Mouse (Mus musculus) embryo, embryonic 11 days (tissue): Measurements from ENCODE around the gene Ergic1.

Experiments used
- DNase-seq: peaks from one replicate; pipeline ENCODE4 v3.0.0-alpha.2; 2015

The Ergic1 gene

GRCm38 (mm10) chr17:26537722-26538471 is 23.4 kb upstream of the Ergic1 start:
- DNase-seq: peak; percentile 37

- no peak for DNase-seq
These were observed 21.2 kb upstream of the Ergic1 start for GRCm38 (mm10) chr17:26540083-26540482.

GRCm38 (mm10) chr17:26544319-26544963 is 16.8 kb upstream of the Ergic1 start:
- DNase-seq: no peak

DNA sequence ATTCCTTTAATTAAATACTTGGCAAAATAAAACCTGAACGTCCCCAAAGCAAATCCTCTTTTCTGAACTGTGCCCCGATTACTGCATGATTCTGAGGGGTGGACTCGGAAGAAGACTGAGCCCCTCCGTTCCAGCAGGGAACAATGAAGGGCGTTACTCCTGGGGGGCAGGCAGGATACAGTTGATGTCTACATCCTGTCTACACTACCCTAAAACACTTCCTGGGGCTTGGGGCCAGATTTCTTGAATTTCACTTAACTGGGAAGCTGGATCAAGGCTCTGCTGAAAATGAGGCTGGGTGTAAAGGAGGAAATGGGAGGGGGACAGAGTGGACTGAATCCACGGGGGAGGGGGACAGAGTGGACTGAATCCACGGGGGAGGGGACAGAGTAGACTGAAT is 13.5 kb upstream of the Ergic1 start:
- DNase-seq: peak; percentile 24

DNA sequence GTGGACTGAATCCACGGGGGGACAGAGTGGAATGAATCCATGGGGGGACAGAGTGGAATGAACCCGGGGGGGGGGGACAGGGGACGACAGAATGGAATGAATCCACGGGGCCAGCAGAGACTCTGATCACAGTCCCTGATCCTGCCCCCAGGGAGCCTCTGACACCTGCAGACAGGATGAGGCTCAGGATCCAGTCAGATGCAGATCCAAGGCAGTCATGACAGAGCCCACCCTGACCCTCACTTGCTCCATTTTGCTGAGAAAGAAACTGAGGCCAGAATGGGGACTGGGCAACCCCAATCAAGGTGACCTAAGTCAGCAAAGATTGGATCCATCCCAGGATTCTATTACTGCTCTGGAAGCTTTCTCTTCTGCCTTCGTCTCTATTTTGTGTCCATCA is 12.7 kb upstream of the Ergic1 start:
- peak; percentile 16 for DNase-seq

GRCm38 (mm10) chr17:26549148-26549809 is 12.0 kb upstream of the Ergic1 start:
- peak; percentile 21 for DNase-seq

GRCm38 (mm10) chr17:26551104-26551503 is 10.2 kb upstream of the Ergic1 start:
- DNase-seq: no peak

DNA sequence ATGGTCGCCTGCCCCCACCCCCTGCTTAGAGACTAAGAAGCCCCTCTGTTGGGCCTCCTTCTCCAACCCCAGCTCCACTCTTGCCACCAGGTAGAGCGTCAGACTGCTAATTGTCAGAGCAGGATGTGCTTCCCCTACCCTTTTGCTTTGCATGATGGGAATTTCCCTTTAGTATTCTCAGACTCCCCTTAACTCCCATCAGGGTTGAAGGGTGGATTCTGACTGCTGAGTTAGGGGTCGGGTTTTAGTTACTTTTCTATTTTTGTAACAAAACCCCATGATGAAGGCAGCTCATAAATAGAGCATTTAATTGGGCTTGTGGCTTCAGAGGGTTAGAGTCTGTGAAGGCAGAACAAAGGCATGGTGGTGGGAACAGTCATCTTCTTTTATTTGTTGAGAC is 8.3 kb upstream of the Ergic1 start:
- DNase-seq: no peak

DNA sequence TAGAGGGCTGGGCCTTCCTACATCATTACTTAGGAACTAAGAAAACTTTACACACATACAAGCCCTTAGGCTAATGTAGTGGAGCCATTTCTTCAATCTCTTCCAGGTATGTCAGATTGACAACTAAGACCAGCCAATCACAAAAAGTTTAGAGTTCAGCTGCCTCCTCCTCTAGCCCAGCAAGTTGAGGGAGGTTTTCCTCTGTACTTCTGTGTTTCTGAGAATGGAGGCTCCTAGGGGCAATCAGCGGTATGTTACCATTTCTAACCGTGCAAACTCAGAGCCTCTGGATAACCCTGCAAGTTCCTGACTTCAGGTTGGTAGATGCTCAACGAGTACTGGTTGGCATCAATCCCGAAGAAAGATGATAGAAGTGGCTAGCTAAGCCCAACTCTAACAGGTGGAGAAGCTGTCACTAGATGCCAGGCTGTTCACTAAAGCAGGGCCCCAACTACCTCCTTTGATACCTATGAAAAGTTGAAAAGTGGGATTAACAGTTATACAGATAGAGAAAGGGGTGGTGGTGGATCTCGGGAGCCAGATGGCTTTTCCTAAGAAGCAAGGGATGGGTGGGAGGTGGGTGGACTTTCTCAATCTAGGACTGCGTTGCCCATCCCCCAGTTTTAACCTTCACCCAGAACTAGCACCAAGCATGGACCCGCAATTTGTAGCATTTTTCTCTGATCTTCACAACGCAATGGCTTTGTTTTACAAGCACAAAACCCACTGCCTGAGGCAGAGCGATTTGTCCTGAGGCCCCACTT is 581 bp upstream of the Ergic1 start:
- DNase-seq: peak; percentile 9

- peak; percentile 14 for DNase-seq
These were observed 427 bp downstream of the Ergic1 start, which contains the start of gene Dusp1 for GRCm38 (mm10) chr17:26561651-26562181. Gene Dusp1 (minus strand): TSS chr17:26562128.

DNA sequence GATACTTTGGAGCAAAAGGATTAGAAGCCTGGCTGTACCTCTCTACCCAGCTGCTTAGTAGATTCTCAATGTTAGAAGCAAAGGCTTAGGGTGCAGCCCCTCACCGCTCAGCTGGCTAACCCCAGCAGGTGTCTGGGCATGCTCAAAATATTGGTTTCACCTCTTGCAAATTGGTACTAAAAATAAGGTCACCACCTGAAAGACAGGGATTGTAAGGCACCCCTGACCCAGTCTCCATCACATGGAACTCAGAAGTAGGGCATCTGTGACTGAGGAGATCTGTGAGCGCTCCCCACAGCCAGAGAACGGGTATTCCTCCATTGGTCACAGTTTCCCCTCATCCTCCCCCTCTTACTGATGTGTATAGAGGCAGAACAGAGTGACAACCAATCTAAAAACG is 1.0 kb downstream of the Ergic1 start:
- no peak for DNase-seq

- DNase-seq: no peak
These were observed 2.2 kb downstream of the Ergic1 start for GRCm38 (mm10) chr17:26563476-26563875.

DNA sequence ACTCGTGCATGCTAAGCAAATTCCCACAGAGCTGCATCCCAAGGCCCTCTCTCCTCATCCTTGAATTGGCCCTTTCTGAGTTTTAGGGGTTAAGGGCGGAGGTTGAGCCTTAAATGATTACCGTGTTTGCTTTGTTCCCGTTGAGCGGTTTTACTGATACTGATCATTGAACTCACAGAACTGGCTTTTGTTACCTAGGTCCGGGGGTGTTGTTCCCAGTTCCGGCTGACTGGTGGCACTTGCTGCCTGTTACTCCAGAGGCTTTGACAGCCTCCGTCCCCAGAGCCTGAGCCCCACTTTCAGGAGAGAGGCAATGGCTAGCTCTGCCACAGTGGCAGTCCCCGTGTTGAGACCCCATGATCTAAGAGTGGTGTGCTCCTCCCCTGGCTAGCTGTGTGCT is 3.1 kb downstream of the Ergic1 start:
- no peak for DNase-seq

DNA sequence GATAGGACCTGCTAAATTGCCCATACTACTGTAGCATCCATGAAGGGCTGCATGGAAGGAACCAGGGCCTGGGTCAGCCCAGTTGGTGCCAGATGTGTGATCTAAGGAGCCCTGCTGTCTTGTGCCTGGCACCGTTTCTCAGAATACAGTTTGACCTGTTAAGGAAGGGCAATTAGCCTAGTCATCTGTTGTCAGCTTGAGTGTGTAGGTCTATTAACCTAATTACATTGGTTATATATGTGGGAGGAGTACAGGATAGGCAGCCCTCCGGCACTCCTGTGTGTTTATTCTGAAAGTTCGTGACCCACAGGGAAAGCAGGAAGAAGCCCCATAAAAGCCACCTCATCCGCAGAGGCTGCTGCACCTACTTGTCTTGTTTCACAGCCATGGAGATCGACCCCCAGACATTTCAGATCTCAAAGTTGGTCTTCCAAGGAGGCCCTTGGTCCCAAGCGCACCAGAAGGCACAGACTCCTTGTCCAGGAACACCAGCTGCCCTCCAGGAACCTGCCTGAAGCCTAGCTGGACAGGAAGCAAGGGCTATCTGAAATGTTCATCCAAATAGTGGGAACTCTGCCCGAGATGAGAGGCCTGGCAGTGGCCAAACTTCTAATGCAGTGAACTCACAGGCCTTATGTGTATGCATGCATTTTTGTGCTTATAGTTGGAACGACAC is 6.0 kb downstream of the Ergic1 start:
- no peak for DNase-seq

DNA sequence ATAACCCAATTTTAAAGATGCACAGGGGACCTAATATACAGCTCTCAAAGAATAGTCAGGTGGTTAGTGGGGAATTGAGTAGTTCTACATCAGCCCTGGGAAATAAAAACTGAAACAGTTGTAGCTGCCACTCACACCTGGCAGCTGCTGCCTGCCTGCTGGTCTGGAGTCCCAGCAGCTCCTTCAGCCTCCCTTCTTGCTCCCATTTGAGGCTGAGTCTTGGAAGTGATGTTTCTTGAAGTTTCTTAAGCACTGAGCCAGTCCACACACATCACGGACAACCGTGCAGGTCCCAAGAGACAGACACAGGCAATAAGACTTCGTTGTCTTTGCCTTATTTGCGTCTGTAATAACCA is 6.5 kb downstream of the Ergic1 start:
- no peak for DNase-seq

DNA sequence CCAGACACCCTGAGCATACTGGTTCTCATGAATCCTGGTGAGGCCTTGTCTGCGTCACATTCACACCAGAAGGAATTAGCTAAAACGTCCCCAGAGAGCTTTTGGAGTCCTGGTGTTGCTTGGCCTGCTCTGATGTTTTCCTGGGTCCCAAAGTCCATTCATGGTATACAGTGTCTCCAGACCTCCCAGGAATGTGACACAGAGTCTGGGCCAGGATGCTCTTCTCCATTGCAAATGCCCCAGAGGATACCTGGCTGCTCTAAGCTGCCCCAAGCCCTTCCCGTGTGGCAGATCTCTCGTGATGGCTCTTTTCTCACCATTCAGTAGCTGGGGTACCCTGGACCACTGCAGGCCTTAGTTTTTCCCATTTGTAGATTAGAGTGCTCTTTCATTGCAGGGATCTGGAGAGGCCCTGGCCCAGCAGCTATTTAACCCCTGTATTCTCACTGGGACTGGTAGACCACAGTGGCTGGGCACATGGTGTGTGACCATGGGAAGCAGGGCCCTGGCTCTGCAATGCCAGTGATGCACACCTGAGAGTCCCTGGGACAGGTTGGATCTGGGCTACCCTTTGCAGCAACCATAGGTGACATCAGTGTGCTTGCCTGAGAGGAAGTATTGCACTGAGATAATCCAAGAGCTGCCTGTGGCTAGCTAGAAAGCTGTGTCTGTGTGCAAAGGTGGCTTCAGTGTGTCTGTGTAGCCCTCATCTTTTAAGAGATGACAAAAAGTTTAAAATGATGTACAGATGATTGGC is 8.5 kb downstream of the Ergic1 start:
- no peak for DNase-seq

DNA sequence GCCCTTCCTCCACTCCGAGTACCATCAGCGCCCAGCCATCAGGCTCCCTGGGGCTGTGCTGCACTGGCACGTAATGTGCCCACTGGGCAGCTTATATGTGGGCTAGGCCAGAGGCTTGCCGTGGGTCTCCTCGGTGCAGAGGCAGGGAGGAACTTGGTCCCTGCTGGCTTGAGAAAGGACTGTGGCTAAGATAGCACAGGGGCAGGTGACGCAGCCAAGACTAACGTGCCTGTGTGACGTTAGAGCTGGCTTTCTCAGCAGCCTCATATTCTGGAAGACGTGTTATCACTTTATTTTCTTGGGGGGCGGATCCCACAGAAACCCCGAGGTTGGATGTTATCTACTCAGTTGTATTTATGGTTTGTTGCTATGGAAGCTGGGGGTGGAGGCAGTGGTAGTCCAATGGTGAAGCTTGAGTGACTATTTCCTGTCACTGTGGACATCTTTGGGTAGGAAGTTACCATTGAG is 9.4 kb downstream of the Ergic1 start:
- no peak for DNase-seq

GRCm38 (mm10) chr17:26571377-26571776 is 10.1 kb downstream of the Ergic1 start:
- no peak for DNase-seq

DNA sequence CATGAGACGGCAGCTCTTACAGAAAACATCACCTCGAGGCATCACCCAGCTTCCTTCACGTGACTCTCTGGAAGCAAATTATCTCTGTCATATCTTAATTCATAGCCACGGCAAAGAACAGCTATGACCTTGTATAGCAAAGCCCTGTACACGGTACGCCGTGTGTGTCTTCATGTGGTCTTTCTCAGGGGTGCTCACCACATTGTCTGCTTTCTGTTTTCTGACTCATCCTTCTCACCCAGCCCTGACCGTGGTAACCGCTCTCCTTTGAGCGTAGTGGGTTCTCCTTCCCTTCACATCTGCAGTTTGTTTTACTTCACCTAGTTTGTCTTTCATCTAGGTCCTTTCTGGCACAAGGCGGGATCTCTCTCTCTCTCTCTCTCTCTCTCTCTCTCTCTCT is 11.0 kb downstream of the Ergic1 start:
- DNase-seq: no peak

DNA sequence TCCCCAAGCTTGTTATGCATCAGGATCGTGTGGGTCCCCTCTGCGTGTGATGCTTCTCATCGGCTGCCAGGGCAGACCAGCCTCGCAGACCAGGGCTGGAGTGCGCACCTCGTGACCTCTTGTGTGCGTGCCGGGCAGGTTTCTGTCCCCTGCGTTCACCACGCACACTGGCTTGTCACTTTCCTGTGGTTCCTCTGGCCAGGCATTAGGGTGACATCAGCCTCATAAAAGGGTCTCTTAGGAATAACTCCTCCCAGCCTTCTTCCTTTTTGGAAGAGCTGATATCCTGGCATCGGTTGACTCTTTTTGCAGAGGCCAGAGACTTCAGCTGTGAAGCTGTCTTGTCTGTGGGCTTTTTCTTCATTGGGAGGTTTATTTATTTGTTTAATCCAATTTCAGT is 12.8 kb downstream of the Ergic1 start:
- no peak for DNase-seq

- no peak for DNase-seq
These were observed 13.4 kb downstream of the Ergic1 start for GRCm38 (mm10) chr17:26574701-26575100.
